Mouse (Mus musculus): ENCODE results near the gene Pold2. TPM values are rescaled to one million over a fixed set of nuclear protein-coding genes. Genes with fewer than 3 reads are reported as not detected.

Gene Pold2
- polyA plus RNA-seq, 1 experiment, result 127 TPM

DNA sequence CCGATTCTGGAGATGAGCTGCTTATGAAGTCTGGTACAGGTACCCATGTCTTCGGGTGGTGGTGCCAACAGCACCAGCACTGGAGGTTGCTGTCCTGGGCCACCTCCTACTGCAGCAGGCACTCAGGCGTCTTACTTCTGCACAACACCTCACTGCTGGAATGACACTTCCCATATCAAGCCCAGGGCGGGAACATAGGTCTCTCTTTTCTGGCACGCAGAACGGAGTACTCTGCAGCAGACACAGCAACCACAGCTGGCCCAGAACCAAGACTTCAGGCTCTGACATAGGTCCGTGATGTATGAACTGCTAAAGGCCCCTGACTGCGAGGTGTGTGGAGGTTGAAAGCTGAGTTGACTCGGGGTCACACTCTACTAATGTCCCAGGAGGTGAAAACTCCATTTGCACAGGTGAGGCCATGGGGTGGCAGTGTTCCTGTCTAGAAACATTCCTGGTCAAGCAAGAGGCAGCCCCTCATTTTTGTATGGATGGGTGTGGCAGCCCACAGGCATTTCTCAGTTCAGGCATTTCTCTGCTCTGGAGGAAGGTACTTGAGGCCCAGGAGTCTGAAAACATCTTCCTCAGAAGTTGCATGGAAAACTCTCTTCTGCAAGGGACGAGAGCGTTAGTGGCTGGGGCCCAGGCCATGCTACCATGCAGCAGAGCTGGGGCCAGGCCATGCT is 49.4 kb downstream of the Pold2 start:
- H3K27ac ChIP-seq (ENCODE audit: insufficient read depth, low read length), result no peak overlapping the region
- no peaks in the 10 kb centered on the region for H3K4me1 ChIP-seq (ENCODE audit: control insufficient read depth, insufficient read depth, low read length)
- no peaks in the 10 kb centered on the region for H3K27me3 ChIP-seq (ENCODE audit: control insufficient read depth, insufficient read depth, low read length, poor library complexity, severe bottlenecking)
- no peak overlapping the region for H3K9ac ChIP-seq (ENCODE audit: low read depth, poor library complexity, severe bottlenecking)
- TF ChIP-seq EP300 (IDR thresholded peaks at IDR 0.05; ENCODE audit: insufficient read depth, low read depth, low read length), result no peak
- H3K36me3 ChIP-seq (ENCODE audit: control insufficient read depth, insufficient read depth, low read length, poor library complexity, severe bottlenecking), result 0 out of 2 replicates have a peak, but pooled peaks cover 8% of the 10 kb centered on the region
- no peak overlapping the region for H3K4me3 ChIP-seq (ENCODE audit: low read depth, low read length)
- no peaks in the 10 kb centered on the region for H3K9me3 ChIP-seq (replicated peaks; ENCODE audit: control insufficient read depth, insufficient read depth, low read length, poor library complexity, severe bottlenecking)

DNA sequence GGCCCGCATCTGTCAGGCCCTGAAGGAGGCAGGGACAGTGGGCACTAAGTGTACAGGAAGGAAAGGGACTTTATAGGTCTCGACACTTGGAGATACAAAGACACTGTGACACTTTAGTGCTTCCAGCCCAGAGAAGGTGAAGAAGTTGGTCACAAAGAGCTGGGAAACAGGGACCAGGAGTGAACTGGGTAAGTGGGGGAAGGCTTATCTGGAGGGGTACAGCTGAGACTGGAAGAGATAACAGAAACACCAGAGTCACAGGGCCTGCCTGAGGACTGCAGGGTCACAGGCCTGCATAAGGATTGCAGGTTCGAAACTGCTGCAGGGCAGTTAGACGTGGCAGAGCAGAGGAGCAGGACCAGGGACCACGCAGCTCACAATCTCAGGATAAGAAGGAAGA is 50.2 kb downstream of the Pold2 start:
- no peaks in the 10 kb centered on the region for H3K4me1 ChIP-seq (ENCODE audit: control insufficient read depth, insufficient read depth, low read length)
- H3K9ac ChIP-seq (ENCODE audit: low read depth, poor library complexity, severe bottlenecking), result no peak overlapping the region
- no peaks in the 10 kb centered on the region for H3K27me3 ChIP-seq (ENCODE audit: control insufficient read depth, insufficient read depth, low read length, poor library complexity, severe bottlenecking)
- no peaks in the 10 kb centered on the region for H3K9me3 ChIP-seq (replicated peaks; ENCODE audit: control insufficient read depth, insufficient read depth, low read length, poor library complexity, severe bottlenecking)
- no peak for TF ChIP-seq EP300 (IDR thresholded peaks at IDR 0.05; ENCODE audit: insufficient read depth, low read depth, low read length)
- TF ChIP-seq CTCF (IDR thresholded peaks at IDR 0.05; ENCODE audit: low read depth, low read length), result no peak
- TF ChIP-seq POLR2A (IDR thresholded peaks at IDR 0.05; ENCODE audit: insufficient read depth, low read length), result no peak
- no peak overlapping the region for H3K27ac ChIP-seq (ENCODE audit: insufficient read depth, low read length)
- H3K4me3 ChIP-seq (ENCODE audit: low read depth, low read length), result no peak overlapping the region
- 0 out of 2 replicates have a peak, but pooled peaks cover 8% of the 10 kb centered on the region for H3K36me3 ChIP-seq (ENCODE audit: control insufficient read depth, insufficient read depth, low read length, poor library complexity, severe bottlenecking)

DNA sequence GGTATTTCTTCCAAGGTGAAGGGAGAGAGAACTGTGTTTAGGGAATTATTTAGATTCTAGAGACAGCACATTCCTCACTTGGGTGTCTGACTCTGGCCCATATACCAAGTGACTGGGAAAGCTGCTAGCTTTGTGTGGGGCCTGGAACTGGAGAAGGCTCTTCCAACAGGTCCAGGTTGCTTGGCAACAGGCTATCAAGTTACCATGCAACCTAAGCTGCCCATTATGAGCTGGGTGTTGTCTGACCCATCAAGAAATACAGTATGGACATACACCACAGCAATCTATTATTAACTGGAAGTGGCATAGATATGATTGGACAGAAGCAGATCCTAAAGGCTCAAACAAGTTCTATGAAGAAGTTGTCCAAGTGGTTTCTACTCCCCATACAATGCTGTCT is 52.7 kb downstream of the Pold2 start:
- no peak overlapping the region for H3K9ac ChIP-seq (ENCODE audit: low read depth, poor library complexity, severe bottlenecking)
- TF ChIP-seq POLR2A (IDR thresholded peaks at IDR 0.05; ENCODE audit: insufficient read depth, low read length) (no peak), EP300 (IDR thresholded peaks at IDR 0.05; ENCODE audit: insufficient read depth, low read depth, low read length) (no peak), CTCF (IDR thresholded peaks at IDR 0.05; ENCODE audit: low read depth, low read length) (no peak)

More for the DNA sequence above, 52.7 kb downstream of the Pold2 start:
- H3K9me3 ChIP-seq (replicated peaks; ENCODE audit: control insufficient read depth, insufficient read depth, low read length, poor library complexity, severe bottlenecking), result no peaks in the 10 kb centered on the region
- no peak overlapping the region for H3K4me3 ChIP-seq (ENCODE audit: low read depth, low read length)
- H3K27ac ChIP-seq (ENCODE audit: insufficient read depth, low read length), result no peak overlapping the region
- H3K4me1 ChIP-seq (ENCODE audit: control insufficient read depth, insufficient read depth, low read length), result no peaks in the 10 kb centered on the region
- H3K27me3 ChIP-seq (ENCODE audit: control insufficient read depth, insufficient read depth, low read length, poor library complexity, severe bottlenecking), result no peaks in the 10 kb centered on the region
- 0 out of 2 replicates have a peak, but pooled peaks cover 2% of the 10 kb centered on the region for H3K36me3 ChIP-seq (ENCODE audit: control insufficient read depth, insufficient read depth, low read length, poor library complexity, severe bottlenecking)

Other genes with a start within 250 kb of the Pold2 start
- gene Mrps24, start 162.6 kb downstream of the Pold2 start, polyA plus RNA-seq (2011; ENCODE audit: insufficient read depth, insufficient read length, low read depth, missing spikeins), result 61.8 and 69.3 TPM in 2 replicates
- gene Urgcp, start 115.9 kb downstream of the Pold2 start, polyA plus RNA-seq (2011; ENCODE audit: insufficient read depth, insufficient read length, low read depth, missing spikeins), result 10.6 and 11.7 TPM in 2 replicates
- gene Dbnl, start 89.8 kb downstream of the Pold2 start, polyA plus RNA-seq (2011; ENCODE audit: insufficient read depth, insufficient read length, low read depth, missing spikeins), result 27.4 and 33.4 TPM in 2 replicates
- 1.6 and 2.2 TPM in 2 replicates for gene Pgam2, start 74.6 kb downstream of the Pold2 start, polyA plus RNA-seq (2011; ENCODE audit: insufficient read depth, insufficient read length, low read depth, missing spikeins)
- 9.3 and 9.9 TPM in 2 replicates for gene Polm, start 40.3 kb downstream of the Pold2 start, polyA plus RNA-seq (2011; ENCODE audit: insufficient read depth, insufficient read length, low read depth, missing spikeins)
- 4.9 and 5.5 TPM in 2 replicates for gene Aebp1, start 16.3 kb downstream of the Pold2 start, polyA plus RNA-seq (2011; ENCODE audit: insufficient read depth, insufficient read length, low read depth, missing spikeins)
- 1.4 TPM in 1 of 2 replicates, not detected in the other for gene Myl7, start 20.5 kb upstream of the Pold2 start, polyA plus RNA-seq (2011; ENCODE audit: insufficient read depth, insufficient read length, low read depth, missing spikeins)
- not detected in 2 replicates for gene Gck, start 71.8 kb upstream of the Pold2 start, polyA plus RNA-seq (2011; ENCODE audit: insufficient read depth, insufficient read length, low read depth, missing spikeins)
- 53.7 and 60.3 TPM in 2 replicates for gene Ykt6, start 77.4 kb upstream of the Pold2 start, polyA plus RNA-seq (2011; ENCODE audit: insufficient read depth, insufficient read length, low read depth, missing spikeins)
- 8.9 and 12.8 TPM in 2 replicates for gene Camk2b, start 188.1 kb upstream of the Pold2 start, polyA plus RNA-seq (2011; ENCODE audit: insufficient read depth, insufficient read length, low read depth, missing spikeins)

All from ES-Bruce4 (cell line).